Mouse (Mus musculus): ENCODE measurements around the gene Ppm1b. TPM values are rescaled to one million over a fixed set of nuclear protein-coding genes. Genes with fewer than 3 reads are reported as not detected.

The Ppm1b gene
- polyA plus RNA-seq, 1 experiment from 2014 or later: 73.7 TPM

GRCm38 (mm10) chr17:85020343-85020742, 63.8 kb downstream of the Ppm1b start:
- no peak overlapping the region for H3K27ac ChIP-seq (replicated peaks; ENCODE audit: low read depth, low read length)
- H3K4me1 ChIP-seq (ENCODE audit: control insufficient read depth, insufficient read depth, low read length): no peaks in the 10 kb centered on the region
- no peak overlapping the region for H3K9ac ChIP-seq (ENCODE audit: low read depth, low read length)
- H3K36me3 ChIP-seq (ENCODE audit: control insufficient read depth, insufficient read depth, low read length): no peaks in the 10 kb centered on the region
- 83% methylated on average over 3 of the region's 3 CpGs for WGBS
- H3K4me2 ChIP-seq (ENCODE audit: low read depth, low read length): no peak overlapping the region
- no peaks in the 10 kb centered on the region for H3K9me3 ChIP-seq (ENCODE audit: control insufficient read depth, low read length)
- no peak for ATAC-seq (ENCODE audit: low read depth)
- no peak for DNase-seq (ENCODE audit: low spot score)
- H3K27me3 ChIP-seq (replicated peaks; ENCODE audit: control insufficient read depth, insufficient read depth, low read length): no peaks in the 10 kb centered on the region
- no peak overlapping the region for H3K4me3 ChIP-seq (ENCODE audit: low read depth, low read length)

- H3K4me2 ChIP-seq (ENCODE audit: low read depth, low read length): peak overlapping the region; percentile 16; the same call in 1 of the 2 replicates
- no peak overlapping the region for H3K27ac ChIP-seq (replicated peaks; ENCODE audit: low read depth, low read length)
- no peaks in the 10 kb centered on the region for H3K36me3 ChIP-seq (ENCODE audit: control insufficient read depth, insufficient read depth, low read length)
- no peaks in the 10 kb centered on the region for H3K4me1 ChIP-seq (ENCODE audit: control insufficient read depth, insufficient read depth, low read length)
- DNase-seq (ENCODE audit: low spot score): peak; percentile 87
- no peak overlapping the region for H3K4me3 ChIP-seq (ENCODE audit: low read depth, low read length)
- WGBS: 59% methylated on average over 22 of the region's 22 CpGs
- no peaks in the 10 kb centered on the region for H3K27me3 ChIP-seq (replicated peaks; ENCODE audit: control insufficient read depth, insufficient read depth, low read length)
- no peak overlapping the region for H3K9ac ChIP-seq (ENCODE audit: low read depth, low read length)
- no peaks in the 10 kb centered on the region for H3K9me3 ChIP-seq (ENCODE audit: control insufficient read depth, low read length)
- ATAC-seq (ENCODE audit: low read depth): peak; percentile 39
Measured at GRCm38 (mm10) chr17:85023247-85024167, 67.0 kb downstream of the Ppm1b start.

- H3K9ac ChIP-seq (ENCODE audit: low read depth, low read length): no peak overlapping the region
- no peak overlapping the region for H3K4me2 ChIP-seq (ENCODE audit: low read depth, low read length)
- no peak overlapping the region for H3K4me3 ChIP-seq (ENCODE audit: low read depth, low read length)
- DNase-seq (ENCODE audit: low spot score): no peak
- H3K27ac ChIP-seq (replicated peaks; ENCODE audit: low read depth, low read length): no peak overlapping the region
- no peaks in the 10 kb centered on the region for H3K9me3 ChIP-seq (ENCODE audit: control insufficient read depth, low read length)
- no peaks in the 10 kb centered on the region for H3K27me3 ChIP-seq (replicated peaks; ENCODE audit: control insufficient read depth, insufficient read depth, low read length)
- WGBS: 86% methylated on average over 8 of the region's 8 CpGs
- no peaks in the 10 kb centered on the region for H3K36me3 ChIP-seq (ENCODE audit: control insufficient read depth, insufficient read depth, low read length)
- no peaks in the 10 kb centered on the region for H3K4me1 ChIP-seq (ENCODE audit: control insufficient read depth, insufficient read depth, low read length)
- no peak for ATAC-seq (ENCODE audit: low read depth)
Measured at GRCm38 (mm10) chr17:85024237-85024636, 67.7 kb downstream of the Ppm1b start.

GRCm38 (mm10) chr17:85025151-85025550, 68.6 kb downstream of the Ppm1b start:
- H3K27me3 ChIP-seq (replicated peaks; ENCODE audit: control insufficient read depth, insufficient read depth, low read length): no peaks in the 10 kb centered on the region
- 93% methylated on average over 6 of the region's 6 CpGs for WGBS

GRCm38 (mm10) chr17:85026436-85026835, 69.9 kb downstream of the Ppm1b start:
- Histone ChIP-seq H3K27me3 (replicated peaks; ENCODE audit: control insufficient read depth, insufficient read depth, low read length) (no peaks in the 10 kb centered on the region), H3K4me1 (ENCODE audit: control insufficient read depth, insufficient read depth, low read length) (no peaks in the 10 kb centered on the region), H3K9me3 (ENCODE audit: control insufficient read depth, low read length) (no peaks in the 10 kb centered on the region), H3K4me3 (ENCODE audit: low read depth, low read length) (no peak overlapping the region), H3K36me3 (ENCODE audit: control insufficient read depth, insufficient read depth, low read length) (no peaks in the 10 kb centered on the region), H3K9ac (ENCODE audit: low read depth, low read length) (no peak overlapping the region), H3K27ac (replicated peaks; ENCODE audit: low read depth, low read length) (no peak overlapping the region), H3K4me2 (ENCODE audit: low read depth, low read length) (no peak overlapping the region)
- no peak for DNase-seq (ENCODE audit: low spot score)
- ATAC-seq (ENCODE audit: low read depth): no peak
- WGBS: 93% methylated on average over 6 of the region's 6 CpGs

More at GRCm38 (mm10) chr17:85025151-85025550, 68.6 kb downstream of the Ppm1b start:
- H3K9ac ChIP-seq (ENCODE audit: low read depth, low read length): no peak overlapping the region
- no peaks in the 10 kb centered on the region for H3K4me1 ChIP-seq (ENCODE audit: control insufficient read depth, insufficient read depth, low read length)
- H3K9me3 ChIP-seq (ENCODE audit: control insufficient read depth, low read length): no peaks in the 10 kb centered on the region
- no peak overlapping the region for H3K27ac ChIP-seq (replicated peaks; ENCODE audit: low read depth, low read length)
- H3K4me3 ChIP-seq (ENCODE audit: low read depth, low read length): no peak overlapping the region
- ATAC-seq (ENCODE audit: low read depth): no peak
- H3K36me3 ChIP-seq (ENCODE audit: control insufficient read depth, insufficient read depth, low read length): no peaks in the 10 kb centered on the region
- DNase-seq (ENCODE audit: low spot score): no peak
- no peak overlapping the region for H3K4me2 ChIP-seq (ENCODE audit: low read depth, low read length)

GRCm38 (mm10) chr17:85027247-85027646, 70.7 kb downstream of the Ppm1b start:
- no peaks in the 10 kb centered on the region for H3K36me3 ChIP-seq (ENCODE audit: control insufficient read depth, insufficient read depth, low read length)
- DNase-seq (ENCODE audit: low spot score) (no peak), ATAC-seq (ENCODE audit: low read depth) (no peak)
- no peak overlapping the region for H3K4me2 ChIP-seq (ENCODE audit: low read depth, low read length)
- no peak overlapping the region for H3K4me3 ChIP-seq (ENCODE audit: low read depth, low read length)
- H3K9ac ChIP-seq (ENCODE audit: low read depth, low read length): no peak overlapping the region
- no peaks in the 10 kb centered on the region for H3K9me3 ChIP-seq (ENCODE audit: control insufficient read depth, low read length)
- WGBS: 86% methylated on average over 3 of the region's 3 CpGs
- no peak overlapping the region for H3K27ac ChIP-seq (replicated peaks; ENCODE audit: low read depth, low read length)
- no peaks in the 10 kb centered on the region for H3K27me3 ChIP-seq (replicated peaks; ENCODE audit: control insufficient read depth, insufficient read depth, low read length)
- H3K4me1 ChIP-seq (ENCODE audit: control insufficient read depth, insufficient read depth, low read length): no peaks in the 10 kb centered on the region

- H3K9ac ChIP-seq (ENCODE audit: low read depth, low read length): no peak within 1 kb of the TSS
- no peaks in the 10 kb centered on the region for H3K9me3 ChIP-seq (ENCODE audit: control insufficient read depth, low read length)
- DNase-seq (ENCODE audit: low spot score): no peak
- no peak within 1 kb of the TSS for H3K4me2 ChIP-seq (ENCODE audit: low read depth, low read length)
- no peak within 1 kb of the TSS for H3K4me3 ChIP-seq (ENCODE audit: low read depth, low read length)
- no peaks in the 10 kb centered on the region for H3K27me3 ChIP-seq (replicated peaks; ENCODE audit: control insufficient read depth, insufficient read depth, low read length)
- no peaks in the 10 kb centered on the region for H3K4me1 ChIP-seq (ENCODE audit: control insufficient read depth, insufficient read depth, low read length)
- H3K27ac ChIP-seq (replicated peaks; ENCODE audit: low read depth, low read length): no peak within 1 kb of the TSS
- H3K36me3 ChIP-seq (ENCODE audit: control insufficient read depth, insufficient read depth, low read length): no peaks in the 10 kb centered on the region
- ATAC-seq (ENCODE audit: low read depth): no peak
- WGBS: 91% methylated on average over 18 of the region's 20 CpGs
Measured at GRCm38 (mm10) chr17:85028093-85028739, 71.7 kb downstream of the Ppm1b start, which contains the start of gene Slc3a1. Gene Slc3a1, plus strand, starts transcription at chr17:85028376.

- 91% methylated on average over 10 of the region's 10 CpGs for WGBS
- no peak overlapping the region for H3K4me3 ChIP-seq (ENCODE audit: low read depth, low read length)
Measured at GRCm38 (mm10) chr17:85028797-85029196, 72.3 kb downstream of the Ppm1b start.

More at GRCm38 (mm10) chr17:85028797-85029196, 72.3 kb downstream of the Ppm1b start:
- no peak overlapping the region for H3K27ac ChIP-seq (replicated peaks; ENCODE audit: low read depth, low read length)
- no peak for DNase-seq (ENCODE audit: low spot score)
- no peaks in the 10 kb centered on the region for H3K4me1 ChIP-seq (ENCODE audit: control insufficient read depth, insufficient read depth, low read length)
- no peak overlapping the region for H3K4me2 ChIP-seq (ENCODE audit: low read depth, low read length)
- H3K36me3 ChIP-seq (ENCODE audit: control insufficient read depth, insufficient read depth, low read length): no peaks in the 10 kb centered on the region
- H3K9me3 ChIP-seq (ENCODE audit: control insufficient read depth, low read length): no peaks in the 10 kb centered on the region
- no peak overlapping the region for H3K9ac ChIP-seq (ENCODE audit: low read depth, low read length)
- H3K27me3 ChIP-seq (replicated peaks; ENCODE audit: control insufficient read depth, insufficient read depth, low read length): no peaks in the 10 kb centered on the region
- ATAC-seq (ENCODE audit: low read depth): no peak

Measured in embryonic facial prominence, embryonic 14.5 days (tissue).